Mouse (Mus musculus) heart, adult 9 months (tissue): Measurements from ENCODE around the gene Gga3.

ENCODE experiments used
- DNase-seq, 2 experiments: peaks; one replicate each; pipeline ENCODE4 v3.0.0; 2022; ENCODE audit warnings: low spot score in 2 of 2

Gga3 gene

DNA sequence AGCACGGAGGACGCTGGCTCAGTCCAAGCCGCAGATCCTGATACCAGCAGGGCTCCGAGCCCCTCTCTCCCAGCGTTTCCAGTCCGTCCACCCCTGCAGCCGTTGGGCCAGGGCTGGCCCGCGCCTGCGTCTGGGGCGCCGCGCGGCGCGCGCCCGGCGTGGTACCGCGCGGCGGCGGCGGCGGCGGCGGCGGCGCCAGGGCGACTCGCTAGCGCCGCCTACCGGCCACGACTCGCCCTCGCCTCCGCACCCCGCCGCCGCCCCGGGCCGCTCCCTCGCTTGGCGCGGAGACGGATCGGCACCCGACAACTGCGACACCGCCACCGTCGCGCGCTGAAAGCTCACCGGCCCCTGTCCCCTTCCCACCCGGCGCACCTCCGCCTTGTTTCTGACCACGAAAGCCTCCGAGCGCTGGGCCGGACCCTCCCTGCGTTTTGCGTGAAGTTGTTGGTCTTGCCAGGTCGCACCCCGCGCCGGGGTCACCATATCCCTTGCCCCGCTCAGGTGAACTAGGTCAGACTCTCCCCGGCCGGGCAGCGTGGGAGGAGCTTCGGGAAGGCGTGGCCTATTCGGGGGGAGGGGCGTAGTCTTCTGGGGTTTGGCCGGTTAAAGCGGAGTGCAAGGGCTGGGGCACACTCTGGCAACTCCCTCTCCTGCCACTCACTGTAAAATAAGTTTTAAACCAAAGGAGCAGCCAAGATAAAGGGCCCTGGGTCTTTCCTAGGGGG is 8.7 kb upstream of the Gga3 start, which contains the start of gene Mif4gd:
Mif4gd (minus strand) TSS at position 560 of the 728 bp plus-strand sequence.
- peak; percentile 90 to 93 for DNase-seq

- DNase-seq = peak; percentile 77 to 80
Measured at GRCm38 (mm10) chr11:115612059-115612409, 8.2 kb upstream of the Gga3 start.

GRCm38 (mm10) chr11:115611173-115611572 is 7.3 kb upstream of the Gga3 start:
- DNase-seq = no peak

GRCm38 (mm10) chr11:115609576-115609975 is 5.7 kb upstream of the Gga3 start:
- no peak for DNase-seq

DNA sequence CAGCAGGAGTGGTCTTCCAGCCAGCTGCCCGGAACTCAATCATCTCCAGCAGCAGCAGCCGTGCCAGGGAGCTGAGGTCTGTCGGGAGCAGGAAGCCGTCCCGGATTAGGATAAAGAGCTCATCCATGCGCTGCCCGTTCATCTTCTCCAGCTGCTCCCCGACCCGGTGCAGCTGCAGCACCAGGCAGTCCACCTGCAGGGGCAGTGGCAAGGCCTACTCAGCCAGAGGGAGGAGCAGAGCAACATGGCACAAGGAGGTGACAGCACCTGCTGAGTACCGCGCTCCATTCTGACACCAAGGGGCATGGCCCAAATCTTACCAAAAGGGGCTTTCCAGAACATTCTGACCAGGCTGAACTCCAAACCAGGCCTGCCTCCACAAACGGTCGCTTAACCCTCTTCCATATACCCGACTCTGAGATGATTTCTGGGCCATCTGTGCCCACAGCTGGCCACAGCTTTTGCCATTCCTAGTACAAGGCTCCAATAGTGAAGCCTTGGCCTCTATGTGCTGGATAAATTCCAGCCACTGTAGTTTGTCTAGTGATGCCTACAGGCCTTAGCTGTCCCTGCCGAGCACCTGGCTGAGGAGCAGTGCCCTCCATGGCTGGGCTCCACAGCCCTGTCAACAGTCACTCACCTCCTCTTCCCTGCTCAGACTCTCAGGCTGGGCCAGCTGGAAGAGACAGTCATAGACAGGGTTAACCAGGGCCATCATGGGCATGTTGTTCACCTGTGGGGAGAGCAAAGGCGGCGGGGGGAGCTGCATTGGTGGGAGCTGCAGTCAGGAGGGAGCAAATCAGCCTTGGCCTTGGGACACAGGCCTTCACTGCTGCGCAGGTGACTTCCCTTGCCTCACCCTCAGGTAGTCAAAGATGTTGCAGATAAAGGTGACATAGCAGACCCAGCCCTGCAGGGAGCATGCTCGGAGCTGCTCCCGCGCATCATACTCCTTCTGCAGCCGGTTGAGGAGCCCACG is 4.9 kb upstream of the Gga3 start:
- DNase-seq = no peak

DNA sequence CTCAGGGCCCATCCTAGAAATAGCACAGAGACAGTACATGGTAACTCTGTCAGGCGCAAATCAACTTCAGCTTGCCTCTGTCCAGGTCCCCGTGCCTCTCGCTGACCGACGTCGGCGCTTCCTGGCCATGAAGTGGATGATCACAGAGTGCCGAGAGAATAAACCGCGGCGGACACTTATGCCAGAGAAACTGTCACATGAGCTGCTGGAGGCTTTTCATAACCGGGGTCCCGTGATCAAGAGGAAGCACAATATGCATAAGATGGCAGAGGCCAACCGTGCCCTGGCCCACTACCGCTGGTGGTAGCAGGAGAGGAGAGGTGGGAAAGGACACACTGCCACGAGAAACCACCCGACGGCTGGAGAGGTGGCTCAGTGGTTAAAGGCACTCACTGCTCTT is 2.9 kb upstream of the Gga3 start:
- DNase-seq = no peak

DNA sequence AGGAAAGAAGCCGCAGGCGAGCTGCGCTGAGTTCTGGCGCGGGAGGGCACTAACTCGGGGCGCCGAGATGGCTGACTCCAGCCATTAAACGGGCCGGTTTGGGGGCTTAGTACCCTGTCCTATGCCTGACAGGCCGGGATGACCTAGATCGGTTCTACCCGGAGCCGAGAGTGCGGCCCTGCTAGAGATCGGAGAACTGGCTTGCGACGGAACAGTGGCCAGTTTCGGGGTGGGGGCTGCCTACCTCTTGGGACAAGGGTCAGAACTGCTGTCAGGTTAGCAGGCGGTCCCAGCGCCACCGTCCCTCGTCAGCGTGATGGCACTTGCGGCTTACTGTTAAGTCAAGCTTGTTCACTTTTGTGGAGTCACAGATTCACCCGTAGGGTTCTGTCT is 449 bp upstream of the Gga3 start:
- no peak for DNase-seq

- no peak for DNase-seq
Measured at GRCm38 (mm10) chr11:115603128-115603475, 749 bp downstream of the Gga3 start.

DNA sequence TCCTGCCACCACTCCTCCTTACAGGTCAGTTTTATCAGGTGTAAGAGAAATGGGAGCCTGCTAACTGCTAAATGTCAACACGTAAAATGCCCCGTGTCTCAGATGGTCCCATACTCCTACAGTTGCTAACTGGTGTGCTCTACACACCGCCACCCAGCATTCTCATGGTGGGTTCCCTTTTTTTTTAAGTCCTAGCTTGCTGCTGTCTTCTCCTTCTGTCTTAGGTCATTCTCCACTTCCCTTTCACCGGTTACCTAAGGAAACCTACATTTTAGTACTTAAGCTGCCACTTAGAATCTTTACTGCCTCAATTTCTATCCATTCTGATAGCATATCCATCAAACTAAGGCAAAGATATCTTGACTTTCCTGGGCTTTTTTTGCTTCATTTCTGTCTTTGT is 2.7 kb downstream of the Gga3 start:
- DNase-seq = no peak

DNA sequence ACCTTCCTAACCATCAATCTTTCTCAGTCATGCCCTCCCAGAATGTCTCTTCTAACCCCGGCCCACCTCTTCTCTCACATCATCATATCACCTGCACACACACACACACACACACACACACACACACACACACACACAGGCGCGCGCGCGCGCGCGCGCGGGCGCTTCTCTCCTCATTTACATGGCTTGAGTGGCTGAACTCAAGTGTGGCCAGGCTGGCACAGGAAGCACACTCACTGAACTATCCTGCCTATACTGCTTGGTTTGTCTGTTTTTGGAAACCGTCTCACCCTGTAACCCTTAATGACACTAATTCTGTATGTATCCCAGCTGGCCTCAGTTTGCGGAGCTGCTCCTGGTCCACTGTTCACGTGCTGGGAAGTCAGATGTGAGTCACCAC is 3.1 kb downstream of the Gga3 start:
- DNase-seq = no peak

GRCm38 (mm10) chr11:115599722-115600121 is 4.1 kb downstream of the Gga3 start:
- DNase-seq = no peak

GRCm38 (mm10) chr11:115598309-115598708 is 5.5 kb downstream of the Gga3 start:
- no peak for DNase-seq

DNA sequence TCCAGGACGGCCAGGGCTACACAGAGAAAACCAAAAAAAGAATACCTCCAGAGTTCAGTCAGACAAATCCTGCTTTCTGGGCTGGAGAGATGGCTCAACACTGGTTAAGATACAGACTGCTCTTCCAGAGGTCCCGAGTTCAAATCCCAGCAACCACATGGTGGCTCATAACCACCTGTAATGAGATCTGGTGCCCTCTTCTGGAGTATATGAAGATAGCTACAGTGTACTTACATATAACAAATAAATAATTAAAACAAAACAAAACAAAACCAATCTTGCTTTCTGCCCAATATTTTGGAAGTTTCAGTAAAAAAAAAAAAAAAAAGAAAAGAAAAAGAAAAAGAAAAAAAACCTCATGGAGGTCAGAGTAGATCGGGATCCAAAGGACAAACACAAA is 8.6 kb downstream of the Gga3 start:
- DNase-seq = no peak

DNA sequence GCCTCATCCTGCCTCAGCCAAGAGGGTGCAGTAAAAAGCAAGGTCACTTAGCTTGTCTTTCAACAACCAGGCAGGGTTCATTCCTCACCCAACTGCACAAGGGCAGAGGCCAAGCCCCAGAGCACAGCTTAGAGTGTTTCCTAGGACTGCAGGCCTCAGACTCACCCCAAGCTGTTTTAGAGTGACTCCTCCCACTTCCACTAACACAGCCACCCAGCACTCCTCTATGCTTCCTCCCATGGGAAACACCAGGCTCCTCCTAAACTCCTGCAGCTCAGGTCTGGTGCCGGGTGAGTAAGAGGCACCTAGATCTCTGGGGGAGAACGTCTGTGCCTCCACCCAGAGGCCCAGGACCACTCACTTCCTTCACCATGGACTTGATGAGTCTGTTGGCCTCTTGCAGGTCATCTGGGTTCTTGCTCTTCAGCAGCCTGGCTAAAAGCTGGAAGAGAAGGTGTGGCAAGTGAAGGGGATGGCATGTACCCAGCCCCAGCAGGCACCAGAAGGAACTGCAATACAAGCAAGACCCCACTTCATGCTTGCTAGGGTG is 13.2 kb downstream of the Gga3 start:
- DNase-seq = no peak

- DNase-seq = no peak
Measured at GRCm38 (mm10) chr11:115587984-115588383, 15.9 kb downstream of the Gga3 start.

DNA sequence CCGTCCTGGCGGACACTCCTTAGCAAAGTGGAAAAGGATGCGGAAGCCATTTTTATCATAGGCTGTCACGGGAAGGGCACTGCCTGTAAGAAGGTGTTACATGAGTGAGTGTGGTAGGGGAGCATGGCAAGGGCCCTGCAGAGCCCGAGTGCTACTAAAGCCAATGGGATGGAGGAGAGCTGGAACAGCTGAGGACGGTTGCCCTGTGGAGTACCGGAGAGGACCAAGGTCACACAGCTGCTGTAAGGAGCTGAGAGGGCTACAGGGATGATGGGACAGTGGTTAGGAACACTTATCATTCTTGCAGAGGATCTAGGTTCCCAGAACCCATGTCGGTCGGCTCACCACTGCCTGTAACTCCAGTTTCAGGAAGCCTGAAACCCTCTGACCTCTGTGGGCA is 17.4 kb downstream of the Gga3 start:
- DNase-seq = no peak

- DNase-seq = no peak
Measured at GRCm38 (mm10) chr11:115585573-115586100, 18.2 kb downstream of the Gga3 start.

- no peak for DNase-seq
Measured at GRCm38 (mm10) chr11:115584376-115585073, 19.3 kb downstream of the Gga3 start.

GRCm38 (mm10) chr11:115582913-115583606 is 20.8 kb downstream of the Gga3 start:
- no peak for DNase-seq

GRCm38 (mm10) chr11:115579080-115579479 is 24.8 kb downstream of the Gga3 start:
- DNase-seq = no peak

GRCm38 (mm10) chr11:115564961-115565360 is 38.9 kb downstream of the Gga3 start:
- no peak for DNase-seq
